Mouse (Mus musculus) bone marrow macrophage, adult 2 months (primary cell): ENCODE measurements around the gene Tmem41b. TPM values are rescaled to one million over a fixed set of nuclear protein-coding genes. Genes with fewer than 3 reads are reported as not detected.
"Not testable (repeated sequence)": the region's sequence is repeated elsewhere in the genome, so short reads cannot be mapped to it uniquely, and the experiment has no call there.

Experiments used
- H3K27ac ChIP-seq: 2 replicates; pipeline ENCODE4 v1.5.1; 2012; ENCODE audit warnings: low read depth, low read length; ENCODE audit not compliant: insufficient read depth
- H3K4me1 ChIP-seq: 2 replicates; pipeline ENCODE4 v1.6.1; 2012; ENCODE audit warnings: low read length; ENCODE audit not compliant: control insufficient read depth, insufficient read depth
- H3K4me3 ChIP-seq: 2 replicates; pipeline ENCODE4 v1.5.1; 2012; ENCODE audit warnings: mild to moderate bottlenecking, low read length, moderate library complexity; ENCODE audit not compliant: insufficient read depth
- CTCF ChIP-seq: IDR thresholded peaks from 2 replicates; pipeline ENCODE4 v1.5.1; 2012; ENCODE audit warnings: low read depth, mild to moderate bottlenecking, low read length, moderate library complexity
- POLR2A ChIP-seq: IDR thresholded peaks from 2 replicates; pipeline ENCODE4 v1.6.1; 2012; ENCODE audit warnings: mild to moderate bottlenecking, low read depth, low read length, borderline replicate concordance
- polyA plus RNA-seq: library from polyadenylated mRNA; stranded (reverse); fragments of >200 nt; gene quantifications from 2 replicates; pipeline ENCODE4 v1.2.4, GENCODE M21; 2012; ENCODE audit not compliant: missing spikeins, insufficient read depth, insufficient read length

Tmem41b gene
- polyA plus RNA-seq, 1 experiment, result 47.3 TPM

- not testable (repeated sequence) for H3K4me3 ChIP-seq, H3K4me1 ChIP-seq
- 0 out of 2 replicates have a peak, but pooled peaks have one; percentile 22 for TF ChIP-seq CTCF
- H3K27ac ChIP-seq, result peak overlapping the region; percentile 1; the same call in 1 of the 2 replicates
These were observed 9.6 kb downstream of the Tmem41b start for GRCm38 (mm10) chr7:109977131-109977530.

GRCm38 (mm10) chr7:109975966-109976715, 10.6 kb downstream of the Tmem41b start:
- H3K4me1 ChIP-seq, result peaks cover 7% of the 10 kb centered on the region
- TF ChIP-seq POLR2A, result no peak
- TF ChIP-seq CTCF, result no peak

GRCm38 (mm10) chr7:109969542-109969941, 17.2 kb downstream of the Tmem41b start:
- peaks cover 12% of the 10 kb centered on the region for H3K4me1 ChIP-seq
- no peak for TF ChIP-seq CTCF
- no peak for TF ChIP-seq POLR2A
- H3K27ac ChIP-seq, result no peak overlapping the region
- no peak overlapping the region for H3K4me3 ChIP-seq

More at GRCm38 (mm10) chr7:109975966-109976715, 10.6 kb downstream of the Tmem41b start:
- Histone ChIP-seq H3K27ac (no peak overlapping the region), H3K4me3 (no peak overlapping the region)

- Histone ChIP-seq H3K4me3 (no peak overlapping the region), H3K27ac (no peak overlapping the region), H3K4me1 (peaks cover 12% of the 10 kb centered on the region)
- TF ChIP-seq CTCF, result no peak
- no peak for TF ChIP-seq POLR2A
These were observed 17.7 kb downstream of the Tmem41b start for GRCm38 (mm10) chr7:109968924-109969450.

GRCm38 (mm10) chr7:109967805-109968579, 18.7 kb downstream of the Tmem41b start:
- Histone ChIP-seq H3K4me1 (peaks cover 12% of the 10 kb centered on the region), H3K27ac (no peak overlapping the region), H3K4me3 (no peak overlapping the region)
- TF ChIP-seq CTCF (no peak), POLR2A (no peak)

GRCm38 (mm10) chr7:109965658-109966057, 21.1 kb downstream of the Tmem41b start:
- peaks cover 12% of the 10 kb centered on the region for H3K4me1 ChIP-seq
- TF ChIP-seq POLR2A (no peak), CTCF (no peak)
- no peak overlapping the region for H3K27ac ChIP-seq
- no peak overlapping the region for H3K4me3 ChIP-seq

GRCm38 (mm10) chr7:109963707-109964106, 23.0 kb downstream of the Tmem41b start:
- TF ChIP-seq POLR2A, result no peak
- TF ChIP-seq CTCF, result no peak
- Histone ChIP-seq H3K27ac (no peak overlapping the region), H3K4me3 (no peak overlapping the region), H3K4me1 (peaks cover 12% of the 10 kb centered on the region)

GRCm38 (mm10) chr7:109962596-109962995, 24.1 kb downstream of the Tmem41b start:
- Histone ChIP-seq H3K27ac (no peak overlapping the region), H3K4me1 (peaks cover 15% of the 10 kb centered on the region), H3K4me3 (no peak overlapping the region)
- TF ChIP-seq POLR2A, result no peak
- TF ChIP-seq CTCF, result no peak

GRCm38 (mm10) chr7:109961570-109961969, 25.2 kb downstream of the Tmem41b start:
- TF ChIP-seq CTCF (no peak), POLR2A (no peak)
- Histone ChIP-seq H3K27ac (no peak overlapping the region), H3K4me3 (no peak overlapping the region), H3K4me1 (peaks cover 9% of the 10 kb centered on the region)
